Mouse (Mus musculus): ENCODE results near the gene Gm21317. TPM values are rescaled to one million over a fixed set of nuclear protein-coding genes. Genes with fewer than 3 reads are reported as not detected.

Gm21317 gene
- not detected for polyA plus RNA-seq (2017; shearing (Covaris generic))

DNA sequence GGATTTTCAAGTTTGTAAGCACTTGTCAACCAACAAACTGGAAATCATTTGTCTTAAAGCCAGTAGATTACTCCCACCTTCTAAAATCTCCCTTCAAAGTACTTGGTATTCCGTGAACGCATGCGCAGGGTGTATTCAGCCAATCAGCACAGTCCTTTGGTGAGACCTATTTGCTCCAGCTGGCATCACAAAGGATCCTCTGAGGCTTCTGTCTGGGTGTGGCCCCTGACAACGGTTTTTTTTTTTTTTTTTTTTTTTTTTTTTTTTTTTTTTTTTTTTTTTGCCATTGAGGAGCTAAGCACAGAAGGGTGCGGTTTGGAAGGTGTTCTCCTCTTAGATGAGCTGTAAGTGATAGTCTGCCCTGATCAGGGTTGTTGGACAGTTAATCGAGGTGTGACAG is at the start of gene Gm21317:
TSS of gene Gm21317 (plus strand) at position 301 of the 400 bp plus-strand sequence.

